Mouse (Mus musculus) midbrain, embryonic 12.5 days (tissue): ENCODE data around the gene Fam205a2. TPM values are rescaled to one million over a fixed set of nuclear protein-coding genes. Genes with fewer than 3 reads are reported as not detected.
"Not testable (repeated sequence)": the region's sequence is repeated elsewhere in the genome, so short reads cannot be mapped to it uniquely, and the experiment has no call there.

Source experiments
- ATAC-seq: fragments of 200-750 bp; cut with Nextera tagmentation; 2 replicates; pipeline ENCODE4 v1.8.0; 2017; ENCODE audit warnings: low read depth, moderate TSS enrichment, moderate library complexity; ENCODE audit not compliant: low FRiP score
- H3K27ac ChIP-seq: fragments of 300-500 bp; sonication (generic); replicated peaks from 2 replicates; pipeline ENCODE4 v1.5.1; 2016; ENCODE audit warnings: mild to moderate bottlenecking
- H3K27me3 ChIP-seq: fragments of 300-500 bp; sonication (generic); 2 replicates; pipeline ENCODE4 v1.6.1; 2016; ENCODE audit warnings: mild to moderate bottlenecking
- H3K36me3 ChIP-seq: fragments of 300-500 bp; sonication (generic); 2 replicates; pipeline ENCODE4 v1.6.1; 2016
- H3K4me1 ChIP-seq: fragments of 300-500 bp; sonication (generic); 2 replicates; pipeline ENCODE4 v1.6.1; 2016
- H3K4me2 ChIP-seq: fragments of 300-500 bp; sonication (generic); replicated peaks from 2 replicates; pipeline ENCODE4 v1.6.1; 2016; ENCODE audit warnings: mild to moderate bottlenecking, moderate library complexity
- H3K4me3 ChIP-seq: fragments of 300-500 bp; sonication (generic); 2 replicates; pipeline ENCODE4 v1.5.1; 2016; ENCODE audit warnings: mild to moderate bottlenecking
- H3K9ac ChIP-seq: fragments of 300-500 bp; sonication (generic); replicated peaks from 2 replicates; pipeline ENCODE4 v1.6.1; 2016; ENCODE audit warnings: mild to moderate bottlenecking, moderate library complexity
- H3K9me3 ChIP-seq: fragments of 300-500 bp; sonication (generic); 2 replicates; pipeline ENCODE4 v1.6.1; 2016; ENCODE audit warnings: mild to moderate bottlenecking
- WGBS: fragments of 180-500 bp; shearing (Covaris S2); methylation state at CpG from one replicate; pipeline ENCODE4 v1.1.7; 2016; 5-methylcytosine and 5-hydroxymethylcytosine counted together
- polyA plus RNA-seq: library from polyadenylated mRNA; unstranded; fragments of >200 nt; fragmentation: Nextera tagmentation; extraction: Ambion mirVana; gene quantifications from 2 replicates; pipeline ENCODE4 v1.2.1, GENCODE M21; 2016

The Fam205a2 gene
- polyA plus RNA-seq: not detected in 2 replicates

DNA sequence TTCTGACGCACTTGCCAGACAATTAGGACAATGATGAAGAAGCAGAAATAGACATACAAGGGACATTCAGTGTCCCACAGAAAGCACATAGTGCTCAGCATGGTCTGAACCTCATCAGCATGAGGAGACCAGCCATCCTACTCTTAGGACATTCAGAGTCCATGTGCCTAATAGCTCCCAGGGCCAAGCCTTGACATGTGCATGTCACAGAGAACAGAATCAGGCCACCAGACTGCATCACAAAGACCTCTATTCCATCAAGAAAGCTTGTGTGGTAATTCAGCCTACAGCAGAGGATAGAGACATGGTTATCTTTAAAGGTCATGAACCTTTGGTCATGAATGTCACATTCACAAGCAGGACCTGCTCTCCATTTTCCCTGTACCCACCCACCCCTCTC, at the start of gene Fam205a2:
Gene Fam205a2, minus strand, starts transcription at position 101 of the 400 bp plus-strand sequence.
- H3K4me1 ChIP-seq, H3K4me2 ChIP-seq, H3K9me3 ChIP-seq, H3K9ac ChIP-seq, H3K36me3 ChIP-seq, ATAC-seq, H3K27me3 ChIP-seq, H3K27ac ChIP-seq, H3K4me3 ChIP-seq: not testable (repeated sequence)
- no CpG with 5 or more reads among the region's 1 CpGs for WGBS

Other genes with a start within 250 kb of the Fam205a2 start
- gene Gm21953, start 233.9 kb downstream of the Fam205a2 start, polyA plus RNA-seq: not detected in 2 replicates
- gene Fam205a3, start 209.8 kb downstream of the Fam205a2 start, polyA plus RNA-seq: not detected in 2 replicates
- not detected in 2 replicates for gene Gm21586, start 88.8 kb downstream of the Fam205a2 start, polyA plus RNA-seq
- 0.10 TPM in 1 of 2 replicates, not detected in the other for gene Gm2163, start 61.4 kb downstream of the Fam205a2 start, polyA plus RNA-seq
- gene Gm10591, start 84.0 kb upstream of the Fam205a2 start, polyA plus RNA-seq: not detected in 2 replicates
- not detected in 2 replicates for gene Gm2564, start 101.5 kb upstream of the Fam205a2 start, polyA plus RNA-seq
- not detected in 2 replicates for gene Ccl27b, start 127.1 kb upstream of the Fam205a2 start, polyA plus RNA-seq
- not detected in 2 replicates for gene Il11ra2, start 133.7 kb upstream of the Fam205a2 start, polyA plus RNA-seq
- 1.8 and 2.4 TPM in 2 replicates for gene 4930578G10Rik, start 207.4 kb upstream of the Fam205a2 start, polyA plus RNA-seq
- gene Ccl19, start 228.4 kb upstream of the Fam205a2 start, polyA plus RNA-seq: 0.38 and 0.52 TPM in 2 replicates
- gene Ccl21a, start 245.8 kb upstream of the Fam205a2 start, polyA plus RNA-seq: 0.73 and 1.1 TPM in 2 replicates